Mouse (Mus musculus) left cerebral cortex, postnatal 4 days (tissue): ENCODE results near the gene Ecel1. TPM values are rescaled to one million over a fixed set of nuclear protein-coding genes. Genes with fewer than 3 reads are reported as not detected.

Experiments used
- DNase-seq: peaks from one replicate; pipeline ENCODE4 v3.0.0-alpha.2; 2022
- intact Hi-C: fragments of 180-260 bp; cut with DNase I; formaldehyde crosslinking; loops from one replicate; pipeline ENCODE4 v1.15.1; 2025
- total RNA-seq, 2 experiments: library from RNA; stranded (reverse); gene quantifications; 2 replicates each; pipeline ENCODE4 v1.2.3; 2021

The Ecel1 gene
- total RNA-seq, 2 experiments from 2014 or later = 3.4 to 11.8 TPM

GRCm38 (mm10) chr1:87106536-87106935, 49.8 kb downstream of the Ecel1 start:
- DNase-seq = no peak
- intact Hi-C loops = no loop called here

GRCm38 (mm10) chr1:87103936-87104335, 52.4 kb downstream of the Ecel1 start:
- intact Hi-C loops = no loop called here
- DNase-seq = no peak

- intact Hi-C loops = no loop called here
Observed at GRCm38 (mm10) chr1:87102114-87102513, 54.2 kb downstream of the Ecel1 start.

GRCm38 (mm10) chr1:87101411-87101810, 54.9 kb downstream of the Ecel1 start, which contains the start of gene Alpi:
TSS of gene Alpi (minus strand) at chr1:87101606.
- no peak for DNase-seq
- intact Hi-C loops = no loop called here

More at GRCm38 (mm10) chr1:87102114-87102513, 54.2 kb downstream of the Ecel1 start:
- DNase-seq = no peak

- peak; percentile 68 for DNase-seq
- intact Hi-C loops = no loop called here
Observed at GRCm38 (mm10) chr1:87098358-87098975, 57.9 kb downstream of the Ecel1 start.

Other genes starting within 250 kb of the Ecel1 start
- not detected for gene Alppl2, start 66.6 kb downstream of the Ecel1 start, total RNA-seq
- gene Alpi, start 54.9 kb downstream of the Ecel1 start, total RNA-seq = not detected
- gene Akp3, start 31.5 kb downstream of the Ecel1 start, total RNA-seq = not detected
- under 1 TPM; 0.16 to 0.40 TPM for gene Prss56, start 26.8 kb upstream of the Ecel1 start, total RNA-seq
- not detected for gene Chrnd, start 34.1 kb upstream of the Ecel1 start, total RNA-seq
- gene Chrng, start 48.1 kb upstream of the Ecel1 start, total RNA-seq = not detected
- gene Eif4e2, start 57.4 kb upstream of the Ecel1 start, total RNA-seq = 10 to 100 TPM; 92.6 to 92.8 TPM
- gene Efhd1, start 107.8 kb upstream of the Ecel1 start, total RNA-seq = 1 to 10 TPM; 1.5 to 2.0 TPM
- gene Gigyf2, start 170.5 kb upstream of the Ecel1 start, total RNA-seq = 10 to 100 TPM; 85.4 to 94.2 TPM
- gene Kcnj13, start 238.2 kb upstream of the Ecel1 start, total RNA-seq = 1 to 10 TPM; 1.2 to 1.6 TPM